18 mouse cellular contexts compared by ENCODE assay signal in genomic region chr12:73350466-73350865, GRCm38 (mm10).
DNase-seq lines count a peak whose midpoint lies in the region; ATAC-seq and TF ChIP-seq lines count a peak whose summit lies in the region.
"Had no signal": no experiment of that assay in that cellular context is flagged by ENCODE, and none has a peak within 500 bp of the region (broad histone marks: within the 10 kb centered on the region; RNA-seq: fewer than 3 reads in every experiment).

No protein-coding gene starts in this region.

- peak overlapping the region; percentile 69; the same call in 1 of the 2 replicates for H3K27ac ChIP-seq in heart, embryonic 13.5 days (replicated peaks)
- peak overlapping the region; percentile 14; the same call in 1 of the 2 replicates for H3K27ac ChIP-seq in kidney, postnatal 0 days
- peak overlapping the region; percentile 83 for H3K27ac ChIP-seq in embryonic facial prominence, embryonic 13.5 days
- H3K27ac ChIP-seq in limb, embryonic 14.5 days (replicated peaks; ENCODE audit: low read depth, low read length) = peak overlapping the region; percentile 48; the same call in 1 of the 2 replicates
- no peak overlapping the region for H3K27ac ChIP-seq in gastrocnemius, adult 2 months
- H3K27ac ChIP-seq: limb, embryonic 15.5 days; liver, embryonic 15.5 days; macrophage; midbrain, embryonic 10.5 days had no signal

- DNase-seq in heart, postnatal 14 days = no peak
- no peak for DNase-seq in kidney, postnatal 0 days (ENCODE audit: low spot score)
- no peak for DNase-seq in kidney, adult 9 months
- DNase-seq in limb, embryonic 14.5 days (ENCODE audit: low spot score) = no peak
- DNase-seq in layer of hippocampus, adult 9-11 months = no peak
- DNase-seq in gastrocnemius, adult 2 months = no peak
- DNase-seq: B cell, adult 2 months; cerebellum, adult 8-10 months; kidney, adult 11 months; thymus, postnatal 25 days had no signal

- WGBS in heart, embryonic 13.5 days = 68% methylated on average over 7 of the region's 7 CpGs
- whole genome bisulfite sequencing in kidney, postnatal 0 days = 69% methylated on average over 7 of the region's 7 CpGs
- WGBS in embryonic facial prominence, embryonic 13.5 days = 11% methylated on average over 7 of the region's 7 CpGs
- 33% methylated on average over 7 of the region's 7 CpGs for WGBS in limb, embryonic 14.5 days

- intact Hi-C loops in heart, postnatal 14 days (cut with DNase I) = no loop called here
- intact Hi-C loops in gastrocnemius, adult 2 months (cut with DNase I) = no loop called here

- no peaks in the 10 kb centered on the region for H3K36me3 ChIP-seq in heart, embryonic 13.5 days
- no peaks in the 10 kb centered on the region for H3K36me3 ChIP-seq in kidney, postnatal 0 days (ENCODE audit: insufficient read depth, low read length)
- no peaks in the 10 kb centered on the region for H3K36me3 ChIP-seq in embryonic facial prominence, embryonic 13.5 days
- 0 out of 2 replicates have a peak, but pooled peaks cover 4% of the 10 kb centered on the region for H3K36me3 ChIP-seq in limb, embryonic 14.5 days (ENCODE audit: control insufficient read depth, insufficient read depth, low read length)
- H3K36me3 ChIP-seq: liver, embryonic 15.5 days; midbrain, embryonic 10.5 days had no signal

- TF ChIP-seq POLR2A in limb, embryonic 14.5 days (IDR thresholded peaks at IDR 0.05; ENCODE audit: borderline replicate concordance, extremely low read depth, insufficient read depth, insufficient read length) = no peak

- peaks cover 43% of the 10 kb centered on the region for H3K4me1 ChIP-seq in heart, embryonic 13.5 days
- peaks cover 10% of the 10 kb centered on the region; the same call in 1 of the 2 replicates for H3K4me1 ChIP-seq in kidney, postnatal 0 days (replicated peaks; ENCODE audit: insufficient read depth, low read length)
- H3K4me1 ChIP-seq in embryonic facial prominence, embryonic 13.5 days = peaks cover 39% of the 10 kb centered on the region
- H3K4me1 ChIP-seq in limb, embryonic 14.5 days (ENCODE audit: control insufficient read depth, insufficient read depth, low read length) = peaks cover 31% of the 10 kb centered on the region
- H3K4me1 ChIP-seq: liver, embryonic 15.5 days had no signal

- H3K4me2 ChIP-seq in heart, embryonic 13.5 days = no peak overlapping the region
- H3K4me2 ChIP-seq in kidney, postnatal 0 days (ENCODE audit: low read length) = no peak overlapping the region
- peak overlapping the region; percentile 49 for H3K4me2 ChIP-seq in embryonic facial prominence, embryonic 13.5 days
- no peak overlapping the region for H3K4me2 ChIP-seq in limb, embryonic 14.5 days (replicated peaks; ENCODE audit: low read depth, low read length, severe bottlenecking)
- H3K4me2 ChIP-seq: liver, embryonic 15.5 days had no signal

- H3K27me3 ChIP-seq in heart, embryonic 13.5 days (replicated peaks) = no peaks in the 10 kb centered on the region
- H3K27me3 ChIP-seq in kidney, postnatal 0 days (ENCODE audit: insufficient read depth, low read length) = no peaks in the 10 kb centered on the region
- H3K27me3 ChIP-seq in embryonic facial prominence, embryonic 13.5 days = peaks cover 7% of the 10 kb centered on the region
- H3K27me3 ChIP-seq in limb, embryonic 14.5 days (ENCODE audit: control insufficient read depth, insufficient read depth, low read length) = 0 out of 2 replicates have a peak, but pooled peaks cover 4% of the 10 kb centered on the region
- H3K27me3 ChIP-seq: liver, embryonic 15.5 days had no signal

- ATAC-seq in heart, embryonic 13.5 days (ENCODE audit: extremely low read depth, insufficient number of reproducible peaks, low FRiP score, low TSS enrichment) = no peak
- ATAC-seq in kidney, postnatal 0 days (replicated peaks; ENCODE audit: low FRiP score, low read depth) = no peak
- ATAC-seq in embryonic facial prominence, embryonic 13.5 days (ENCODE audit: insufficient number of reproducible peaks, insufficient read depth, low FRiP score, low TSS enrichment, low read depth) = no peak
- no peak for ATAC-seq in limb, embryonic 14.5 days (ENCODE audit: low FRiP score, low read depth)
- ATAC-seq: forebrain, embryonic 16.5 days; hindbrain, embryonic 16.5 days had no signal

- no peak overlapping the region for H3K9ac ChIP-seq in heart, embryonic 13.5 days
- no peak overlapping the region for H3K9ac ChIP-seq in kidney, postnatal 0 days (ENCODE audit: low read depth, low read length)
- H3K9ac ChIP-seq in embryonic facial prominence, embryonic 13.5 days = no peak overlapping the region
- no peak overlapping the region for H3K9ac ChIP-seq in limb, embryonic 14.5 days (ENCODE audit: low read depth, low read length, severe bottlenecking)
- H3K9ac ChIP-seq: limb, embryonic 15.5 days; liver, embryonic 15.5 days had no signal

- no peak overlapping the region for H3K4me3 ChIP-seq in heart, embryonic 13.5 days
- H3K4me3 ChIP-seq in kidney, postnatal 0 days (replicated peaks; ENCODE audit: low read depth, low read length) = no peak overlapping the region
- no peak overlapping the region for H3K4me3 ChIP-seq in embryonic facial prominence, embryonic 13.5 days
- no peak overlapping the region for H3K4me3 ChIP-seq in limb, embryonic 14.5 days (replicated peaks; ENCODE audit: low read length)
- H3K4me3 ChIP-seq in gastrocnemius, adult 2 months = no peak overlapping the region
- H3K4me3 ChIP-seq: limb, embryonic 15.5 days; liver, embryonic 15.5 days; midbrain, embryonic 10.5 days had no signal

- H3K9me3 ChIP-seq in heart, embryonic 13.5 days = no peaks in the 10 kb centered on the region
- H3K9me3 ChIP-seq in kidney, postnatal 0 days (replicated peaks; ENCODE audit: low read length) = no peaks in the 10 kb centered on the region
- H3K9me3 ChIP-seq in embryonic facial prominence, embryonic 13.5 days = no peaks in the 10 kb centered on the region
- no peaks in the 10 kb centered on the region for H3K9me3 ChIP-seq in limb, embryonic 14.5 days (ENCODE audit: control insufficient read depth, low read length)
- H3K9me3 ChIP-seq: limb, embryonic 15.5 days; liver, embryonic 15.5 days; midbrain, embryonic 10.5 days had no signal

- TF ChIP-seq CTCF in kidney, postnatal 0 days (IDR thresholded peaks at IDR 0.05; ENCODE audit: low read depth) = no peak
- no peak for TF ChIP-seq CTCF in gastrocnemius, adult 2 months (IDR thresholded peaks at IDR 0.05)
